Mouse (Mus musculus) heart, embryonic 12.5 days (tissue): Measurements from ENCODE around the gene Borcs6. TPM values are rescaled to one million over a fixed set of nuclear protein-coding genes. Genes with fewer than 3 reads are reported as not detected.
A peak's percentile ranks its signal among the peaks of the same experiment; 100 is the strongest.
"Not testable (repeated sequence)": the region's sequence is repeated elsewhere in the genome, so short reads cannot be mapped to it uniquely, and the experiment has no call there.

Experiments
- ATAC-seq: fragments of 200-750 bp; cut with Nextera tagmentation; 2 replicates; pipeline ENCODE4 v1.8.0; 2017; ENCODE audit warnings: moderate TSS enrichment, moderate library complexity; ENCODE audit not compliant: insufficient number of reproducible peaks, low FRiP score
- H3K27ac ChIP-seq: fragments of 300-500 bp; sonication (generic); 2 replicates; pipeline ENCODE4 v1.5.1; 2016; ENCODE audit warnings: mild to moderate bottlenecking, moderate library complexity; ENCODE audit not compliant: poor library complexity, severe bottlenecking
- H3K27me3 ChIP-seq: fragments of 300-500 bp; sonication (generic); replicated peaks from 2 replicates; pipeline ENCODE4 v1.6.1; 2016; ENCODE audit warnings: mild to moderate bottlenecking, moderate library complexity
- H3K36me3 ChIP-seq: fragments of 300-500 bp; sonication (generic); 2 replicates; pipeline ENCODE4 v1.6.1; 2016; ENCODE audit warnings: mild to moderate bottlenecking, moderate library complexity
- H3K4me1 ChIP-seq: fragments of 300-500 bp; sonication (generic); replicated peaks from 2 replicates; pipeline ENCODE4 v1.6.1; 2016; ENCODE audit warnings: mild to moderate bottlenecking
- H3K4me2 ChIP-seq: fragments of 300-500 bp; sonication (generic); 2 replicates; pipeline ENCODE4 v1.6.1; 2016; ENCODE audit warnings: mild to moderate bottlenecking, moderate library complexity
- H3K4me3 ChIP-seq: fragments of 300-500 bp; sonication (generic); 2 replicates; pipeline ENCODE4 v1.5.1; 2016; ENCODE audit warnings: mild to moderate bottlenecking
- H3K9ac ChIP-seq: fragments of 300-500 bp; sonication (generic); 2 replicates; pipeline ENCODE4 v1.6.1; 2016; ENCODE audit warnings: mild to moderate bottlenecking, moderate library complexity
- H3K9me3 ChIP-seq: fragments of 300-500 bp; sonication (generic); replicated peaks from 2 replicates; pipeline ENCODE4 v1.6.1; 2016; ENCODE audit warnings: mild to moderate bottlenecking, moderate library complexity
- WGBS: fragments of 180-500 bp; shearing (Covaris S2); methylation state at CpG from one replicate; pipeline ENCODE4 v1.1.7; 2016; 5-methylcytosine and 5-hydroxymethylcytosine counted together
- polyA plus RNA-seq: library from polyadenylated mRNA; unstranded; fragments of >200 nt; fragmentation: Nextera tagmentation; extraction: Ambion mirVana; gene quantifications from 2 replicates; pipeline ENCODE4 v1.2.1, GENCODE M21; 2016

Borcs6 gene
- polyA plus RNA-seq, 1 experiment from 2014 or later = 10.7 TPM

DNA sequence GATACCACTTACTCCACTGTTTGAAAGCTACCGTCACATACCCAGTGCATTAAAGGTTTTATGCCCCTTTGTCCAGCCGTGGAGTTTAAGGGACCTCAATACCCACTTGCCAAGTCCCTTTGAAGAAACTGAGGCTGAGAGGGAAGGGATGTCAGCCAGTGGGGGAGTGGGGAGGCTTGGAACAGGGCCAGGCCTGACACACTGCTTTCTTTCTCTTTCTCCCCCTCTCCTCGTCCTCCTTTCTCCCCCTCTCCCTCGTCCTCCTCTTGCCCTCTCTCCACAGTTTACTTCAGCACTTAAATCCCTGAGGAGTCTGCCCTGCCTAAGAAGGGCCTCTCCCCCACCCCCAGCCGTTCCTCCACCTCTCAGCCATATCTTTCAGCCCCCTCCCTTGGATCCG lies 30.9 kb downstream of the Borcs6 start:
- WGBS = 53% methylated on average over 6 of the region's 6 CpGs
- Histone ChIP-seq H3K27me3 (no peaks in the 10 kb centered on the region), H3K4me2 (peak overlapping the region; percentile 95), H3K36me3 (peaks cover 30% of the 10 kb centered on the region), H3K9ac (peak overlapping the region; percentile 100), H3K27ac (no peak overlapping the region), H3K4me1 (peaks cover 51% of the 10 kb centered on the region), H3K9me3 (no peaks in the 10 kb centered on the region), H3K4me3 (no peak overlapping the region)
- no peak for ATAC-seq

GRCm38 (mm10) chr11:69091566-69092385 lies 32.3 kb downstream of the Borcs6 start:
- 62% methylated on average over 7 of the region's 7 CpGs for WGBS
- no peak overlapping the region for H3K4me2 ChIP-seq
- H3K9me3 ChIP-seq = no peaks in the 10 kb centered on the region
- no peak overlapping the region for H3K9ac ChIP-seq
- H3K27me3 ChIP-seq = no peaks in the 10 kb centered on the region
- peaks cover 56% of the 10 kb centered on the region for H3K4me1 ChIP-seq
- H3K36me3 ChIP-seq = peaks cover 30% of the 10 kb centered on the region
- H3K27ac ChIP-seq = 0 out of 2 replicates have a peak overlapping the region, but pooled peaks have one; percentile 3
- no peak overlapping the region for H3K4me3 ChIP-seq
- no peak for ATAC-seq

GRCm38 (mm10) chr11:69092386-69092751 lies 32.9 kb downstream of the Borcs6 start:
- 8% methylated on average over 3 of the region's 3 CpGs for WGBS
- H3K4me1 ChIP-seq = peaks cover 50% of the 10 kb centered on the region

GRCm38 (mm10) chr11:69092871-69093270 lies 33.4 kb downstream of the Borcs6 start:
- peaks cover 50% of the 10 kb centered on the region for H3K4me1 ChIP-seq
- no peak overlapping the region for H3K9ac ChIP-seq
- H3K4me2 ChIP-seq = no peak overlapping the region
- H3K36me3 ChIP-seq = peaks cover 30% of the 10 kb centered on the region
- ATAC-seq = no peak
- 87% methylated on average over 4 of the region's 4 CpGs for WGBS
- no peaks in the 10 kb centered on the region for H3K27me3 ChIP-seq
- no peaks in the 10 kb centered on the region for H3K9me3 ChIP-seq
- no peak overlapping the region for H3K4me3 ChIP-seq
- H3K27ac ChIP-seq = no peak overlapping the region; the same call in 1 of the 2 replicates

More at GRCm38 (mm10) chr11:69092386-69092751, 32.9 kb downstream of the Borcs6 start:
- ATAC-seq = no peak
- Histone ChIP-seq H3K9me3 (no peaks in the 10 kb centered on the region), H3K4me2 (no peak overlapping the region), H3K27ac (0 out of 2 replicates have a peak overlapping the region, but pooled peaks have one; percentile 3), H3K4me3 (peak overlapping the region; percentile 5; the same call in 1 of the 2 replicates), H3K36me3 (peaks cover 30% of the 10 kb centered on the region), H3K27me3 (no peaks in the 10 kb centered on the region), H3K9ac (no peak overlapping the region)

DNA sequence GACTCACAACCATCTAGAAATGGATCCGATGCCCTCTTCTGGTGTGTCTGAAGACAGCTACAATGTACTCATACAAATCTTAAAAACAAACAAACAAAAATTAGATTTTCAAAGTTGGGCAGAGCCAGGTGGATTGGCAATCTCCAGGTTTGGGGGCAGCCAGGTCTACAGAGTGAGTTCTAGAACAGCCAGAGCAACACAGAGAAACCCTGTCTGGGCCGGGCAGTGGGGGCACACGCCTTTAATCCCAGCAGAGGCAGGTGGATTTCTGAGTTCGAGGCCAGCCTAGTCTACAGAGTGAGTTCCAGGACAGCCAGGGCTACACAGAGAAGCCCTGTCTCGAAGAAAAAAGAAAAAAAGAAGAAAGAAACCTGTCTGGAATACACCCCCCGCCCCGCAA lies 34.3 kb downstream of the Borcs6 start:
- WGBS = 88% methylated on average over 7 of the region's 7 CpGs
- peaks cover 30% of the 10 kb centered on the region for H3K36me3 ChIP-seq
- H3K4me2 ChIP-seq, H3K9me3 ChIP-seq, H3K9ac ChIP-seq, H3K4me3 ChIP-seq, ATAC-seq, H3K27me3 ChIP-seq: not testable (repeated sequence)
- H3K4me1 ChIP-seq = peaks cover 58% of the 10 kb centered on the region
- 0 out of 2 replicates have a peak overlapping the region, but pooled peaks have one; percentile 90 for H3K27ac ChIP-seq

DNA sequence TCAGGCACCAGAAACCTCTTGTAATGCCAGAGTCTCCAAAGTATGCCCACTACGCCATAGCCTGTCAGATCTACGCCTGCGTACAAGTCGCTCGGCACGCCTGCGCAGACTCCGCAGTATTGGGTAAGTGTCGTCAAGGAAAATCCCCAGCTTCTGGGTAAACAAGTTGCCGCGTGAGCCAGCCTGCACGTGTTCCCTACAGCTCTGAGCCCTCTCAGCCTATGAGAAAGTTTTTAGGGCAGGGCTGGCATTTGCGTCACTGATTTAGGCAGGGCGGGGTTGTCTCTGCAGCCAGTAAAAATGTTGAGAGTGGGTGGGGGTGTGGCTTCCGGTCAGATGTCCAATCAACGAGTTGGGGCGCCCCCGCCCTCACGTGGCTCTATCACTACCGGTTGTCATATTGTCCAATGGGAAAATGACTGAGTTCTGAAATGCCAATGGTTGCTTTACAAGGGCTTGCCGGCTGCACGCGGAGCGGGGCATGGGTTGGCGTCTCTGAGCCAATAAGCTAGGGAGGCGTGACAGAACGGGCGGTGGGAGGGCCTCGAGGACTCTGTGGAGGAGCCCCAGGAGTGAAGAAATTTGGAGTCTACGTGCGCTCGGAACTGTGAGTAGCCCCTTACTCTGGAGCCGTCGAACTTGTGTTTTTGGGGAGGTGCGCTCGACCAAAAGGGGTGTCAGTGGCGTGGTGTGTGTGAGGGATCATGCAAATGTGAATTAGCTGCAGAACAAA lies 35.3 kb downstream of the Borcs6 start, which contains the start of gene Per1:
Per1 (plus strand) TSS at position 521 of the 733 bp plus-strand sequence.
- peaks cover 57% of the 10 kb centered on the region for H3K4me1 ChIP-seq
- WGBS = under 1% methylated on average over 37 of the region's 37 CpGs

GRCm38 (mm10) chr11:69095511-69096231 lies 36.2 kb downstream of the Borcs6 start:
- peak overlapping the region; percentile 64 for H3K4me3 ChIP-seq
- ATAC-seq = no peak
- no peaks in the 10 kb centered on the region for H3K9me3 ChIP-seq
- peak overlapping the region; percentile 95 for H3K4me2 ChIP-seq
- no peaks in the 10 kb centered on the region for H3K27me3 ChIP-seq
- peak overlapping the region; percentile 95 for H3K27ac ChIP-seq
- peak overlapping the region; percentile 79 for H3K9ac ChIP-seq
- H3K36me3 ChIP-seq = peaks cover 21% of the 10 kb centered on the region
- peaks cover 56% of the 10 kb centered on the region for H3K4me1 ChIP-seq
- WGBS = 3% methylated on average over 27 of the region's 27 CpGs

More for the DNA sequence above, 35.3 kb downstream of the Borcs6 start, which contains the start of gene Per1:
- Histone ChIP-seq H3K9me3 (no peaks in the 10 kb centered on the region), H3K36me3 (peaks cover 26% of the 10 kb centered on the region), H3K4me2 (peak within 1 kb of the TSS; percentile 95), H3K27ac (peak within 1 kb of the TSS; percentile 95), H3K9ac (peak within 1 kb of the TSS; percentile 79), H3K27me3 (no peaks in the 10 kb centered on the region), H3K4me3 (peak within 1 kb of the TSS; percentile 64)
- ATAC-seq = peak; percentile 90

DNA sequence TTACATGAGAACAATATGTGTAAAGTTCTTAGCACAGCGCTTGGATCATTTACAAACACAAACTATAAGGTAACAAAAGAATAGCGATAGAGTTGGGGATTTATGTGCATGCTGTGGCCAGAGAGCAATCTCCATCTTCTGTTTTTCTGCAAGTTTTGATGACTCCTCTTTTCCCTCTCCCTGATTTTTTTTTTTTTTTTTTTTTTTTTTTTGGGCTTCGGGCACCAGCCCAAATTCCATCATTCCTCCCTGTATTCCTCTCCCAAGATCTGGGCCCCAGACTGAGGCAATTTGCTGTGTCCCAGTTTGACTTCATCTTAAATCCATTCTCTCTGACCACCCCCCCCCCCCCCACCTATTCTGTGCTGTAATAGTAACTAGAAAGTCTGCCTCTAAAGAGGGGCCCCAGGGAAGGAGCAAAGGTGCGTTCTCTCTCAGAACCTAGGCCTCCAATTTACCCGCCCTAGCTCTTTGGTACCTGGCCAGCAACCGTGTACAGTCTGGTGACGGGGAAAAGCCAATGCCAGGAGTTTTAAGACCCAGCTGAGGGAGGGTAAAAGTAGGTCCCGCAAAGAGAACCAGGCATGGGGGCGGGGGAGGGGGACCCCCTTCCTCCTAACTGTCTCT lies 37.0 kb downstream of the Borcs6 start:
- no peak for ATAC-seq
- Histone ChIP-seq H3K9me3 (no peaks in the 10 kb centered on the region), H3K27ac (peak overlapping the region; percentile 95), H3K27me3 (no peaks in the 10 kb centered on the region), H3K9ac (peak overlapping the region; percentile 79), H3K4me1 (peaks cover 56% of the 10 kb centered on the region), H3K36me3 (peaks cover 21% of the 10 kb centered on the region), H3K4me3 (peak overlapping the region; percentile 64), H3K4me2 (peak overlapping the region; percentile 95)
- 14% methylated on average over 9 of the region's 9 CpGs for WGBS

DNA sequence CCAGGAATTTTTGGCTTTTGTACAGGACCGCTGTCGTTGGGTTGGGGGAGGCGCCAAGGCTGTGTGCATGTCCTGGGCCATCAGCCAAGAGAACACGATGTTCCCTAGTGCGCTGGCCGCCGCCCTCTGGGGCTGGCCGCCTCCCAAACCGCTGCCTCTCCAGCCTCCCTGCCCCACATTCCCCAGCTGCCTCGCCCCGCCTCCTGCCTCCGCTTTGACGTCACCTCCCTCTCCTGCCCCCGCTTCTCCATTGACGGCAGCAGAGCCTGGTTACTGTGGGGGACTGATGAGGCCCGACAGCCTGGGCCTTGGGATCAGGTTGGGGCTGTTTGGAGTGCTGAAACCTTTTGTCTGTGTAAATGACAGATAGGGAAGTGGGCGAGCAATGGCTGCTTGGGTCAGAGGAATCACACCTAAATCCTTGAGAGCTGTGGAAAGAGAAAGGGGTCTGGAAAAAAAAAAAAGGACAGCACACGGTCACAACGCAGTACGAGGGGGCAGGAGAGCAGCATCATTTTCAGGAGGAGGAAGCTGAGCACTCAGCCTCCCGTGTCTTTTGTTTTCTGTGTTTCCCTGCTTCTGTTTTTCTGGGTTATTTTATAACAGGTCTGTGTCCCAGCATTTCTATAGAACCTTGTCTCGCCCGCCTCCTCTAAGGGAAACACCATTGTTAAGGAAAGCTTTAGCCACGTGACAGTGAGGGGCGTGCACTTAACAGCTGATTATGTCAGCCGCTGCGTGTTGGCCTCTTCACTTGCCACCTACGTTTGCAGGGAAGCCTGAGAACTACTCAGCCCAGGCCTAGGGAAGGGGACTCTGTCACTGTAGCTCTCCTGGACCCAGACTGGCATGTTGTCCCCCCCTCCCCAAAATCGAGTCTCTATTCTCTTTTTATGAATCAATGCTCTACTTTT lies 37.7 kb downstream of the Borcs6 start:
- Histone ChIP-seq H3K4me1 (peaks cover 48% of the 10 kb centered on the region), H3K27ac (peak overlapping the region; percentile 95), H3K36me3 (peaks cover 23% of the 10 kb centered on the region), H3K27me3 (no peaks in the 10 kb centered on the region), H3K9me3 (no peaks in the 10 kb centered on the region), H3K9ac (peak overlapping the region; percentile 66), H3K4me2 (peak overlapping the region; percentile 95), H3K4me3 (peak overlapping the region; percentile 32)
- ATAC-seq = peak; percentile 58
- 2% methylated on average over 27 of the region's 29 CpGs for WGBS
